Mouse (Mus musculus): ENCODE measurements around the gene Ergic1. TPM values are rescaled to one million over a fixed set of nuclear protein-coding genes. Genes with fewer than 3 reads are reported as not detected.

The Ergic1 gene
- polyA plus RNA-seq, 1 experiment from 2014 or later, result 33.8 TPM

GRCm38 (mm10) chr17:26628479-26628878 is 67.2 kb downstream of the Ergic1 start:
- ATAC-seq (ENCODE audit: insufficient read depth), result no peak
- Histone ChIP-seq H3K9ac (no peak overlapping the region), H3K36me3 (replicated peaks) (peaks cover 44% of the 10 kb centered on the region), H3K4me2 (no peak overlapping the region), H3K4me3 (replicated peaks) (no peak overlapping the region), H3K4me1 (replicated peaks) (no peaks in the 10 kb centered on the region), H3K9me3 (replicated peaks) (no peaks in the 10 kb centered on the region), H3K27me3 (no peaks in the 10 kb centered on the region), H3K27ac (replicated peaks) (no peak overlapping the region)
- WGBS (ENCODE audit: insufficient replicate concordance), result 83% methylated on average over 6 of the region's 6 CpGs

GRCm38 (mm10) chr17:26628936-26629335 is 67.6 kb downstream of the Ergic1 start:
- H3K4me1 ChIP-seq (replicated peaks), result no peaks in the 10 kb centered on the region
- no peak overlapping the region for H3K9ac ChIP-seq
- 78% methylated on average over 3 of the region's 3 CpGs for WGBS (ENCODE audit: insufficient replicate concordance)
- H3K9me3 ChIP-seq (replicated peaks), result no peaks in the 10 kb centered on the region
- no peak overlapping the region for H3K4me3 ChIP-seq (replicated peaks)
- no peak for ATAC-seq (ENCODE audit: insufficient read depth)
- H3K36me3 ChIP-seq (replicated peaks), result peaks cover 44% of the 10 kb centered on the region
- no peaks in the 10 kb centered on the region for H3K27me3 ChIP-seq
- no peak overlapping the region for H3K4me2 ChIP-seq
- no peak overlapping the region for H3K27ac ChIP-seq (replicated peaks)

GRCm38 (mm10) chr17:26631811-26632327 is 70.6 kb downstream of the Ergic1 start:
- Histone ChIP-seq H3K36me3 (replicated peaks) (peaks cover 30% of the 10 kb centered on the region), H3K4me1 (replicated peaks) (peaks cover 4% of the 10 kb centered on the region; the same call in 1 of the 2 replicates), H3K4me2 (no peak overlapping the region), H3K27ac (replicated peaks) (no peak overlapping the region), H3K27me3 (no peaks in the 10 kb centered on the region), H3K9ac (no peak overlapping the region), H3K4me3 (replicated peaks) (no peak overlapping the region), H3K9me3 (replicated peaks) (no peaks in the 10 kb centered on the region)
- no peak for ATAC-seq (ENCODE audit: insufficient read depth)
- 78% methylated on average over 8 of the region's 8 CpGs for WGBS (ENCODE audit: insufficient replicate concordance)

- no peaks in the 10 kb centered on the region for H3K9me3 ChIP-seq (replicated peaks)
- peaks cover 25% of the 10 kb centered on the region for H3K36me3 ChIP-seq (replicated peaks)
- 75% methylated on average over 9 of the region's 9 CpGs for WGBS (ENCODE audit: insufficient replicate concordance)
- H3K4me3 ChIP-seq (replicated peaks), result no peak overlapping the region
- peaks cover 9% of the 10 kb centered on the region; the same call in 1 of the 2 replicates for H3K4me1 ChIP-seq (replicated peaks)
- H3K27me3 ChIP-seq, result no peaks in the 10 kb centered on the region
- H3K27ac ChIP-seq (replicated peaks), result no peak overlapping the region
- ATAC-seq (ENCODE audit: insufficient read depth), result no peak
- H3K4me2 ChIP-seq, result no peak overlapping the region
- no peak overlapping the region for H3K9ac ChIP-seq
Observed at GRCm38 (mm10) chr17:26633186-26633585, 71.9 kb downstream of the Ergic1 start.

GRCm38 (mm10) chr17:26633926-26634325 is 72.6 kb downstream of the Ergic1 start:
- no peaks in the 10 kb centered on the region for H3K27me3 ChIP-seq
- peaks cover 25% of the 10 kb centered on the region for H3K36me3 ChIP-seq (replicated peaks)
- H3K27ac ChIP-seq (replicated peaks), result no peak overlapping the region
- H3K4me2 ChIP-seq, result no peak overlapping the region
- peaks cover 13% of the 10 kb centered on the region; the same call in 1 of the 2 replicates for H3K4me1 ChIP-seq (replicated peaks)
- no peak overlapping the region for H3K4me3 ChIP-seq (replicated peaks)
- no peak for ATAC-seq (ENCODE audit: insufficient read depth)
- no peak overlapping the region for H3K9ac ChIP-seq
- 78% methylated on average over 9 of the region's 9 CpGs for WGBS (ENCODE audit: insufficient replicate concordance)
- H3K9me3 ChIP-seq (replicated peaks), result no peaks in the 10 kb centered on the region

GRCm38 (mm10) chr17:26634539-26634938 is 73.2 kb downstream of the Ergic1 start:
- no peaks in the 10 kb centered on the region for H3K27me3 ChIP-seq
- WGBS (ENCODE audit: insufficient replicate concordance), result 70% methylated on average over 7 of the region's 7 CpGs
- H3K36me3 ChIP-seq (replicated peaks), result peaks cover 27% of the 10 kb centered on the region
- peaks cover 13% of the 10 kb centered on the region; the same call in 1 of the 2 replicates for H3K4me1 ChIP-seq (replicated peaks)
- no peaks in the 10 kb centered on the region for H3K9me3 ChIP-seq (replicated peaks)
- no peak overlapping the region for H3K4me2 ChIP-seq
- H3K27ac ChIP-seq (replicated peaks), result no peak overlapping the region
- no peak overlapping the region for H3K4me3 ChIP-seq (replicated peaks)
- no peak for ATAC-seq (ENCODE audit: insufficient read depth)
- H3K9ac ChIP-seq, result no peak overlapping the region

- Histone ChIP-seq H3K4me3 (replicated peaks) (no peak overlapping the region), H3K27ac (replicated peaks) (no peak overlapping the region), H3K27me3 (no peaks in the 10 kb centered on the region), H3K36me3 (replicated peaks) (peaks cover 25% of the 10 kb centered on the region), H3K9me3 (replicated peaks) (no peaks in the 10 kb centered on the region), H3K9ac (no peak overlapping the region), H3K4me2 (no peak overlapping the region), H3K4me1 (replicated peaks) (peaks cover 13% of the 10 kb centered on the region; the same call in 1 of the 2 replicates)
- WGBS (ENCODE audit: insufficient replicate concordance), result 69% methylated on average over 7 of the region's 7 CpGs
- no peak for ATAC-seq (ENCODE audit: insufficient read depth)
Observed at GRCm38 (mm10) chr17:26635951-26636350, 74.7 kb downstream of the Ergic1 start.

- WGBS (ENCODE audit: insufficient replicate concordance), result 60% methylated on average over 4 of the region's 4 CpGs
- Histone ChIP-seq H3K9me3 (replicated peaks) (no peaks in the 10 kb centered on the region), H3K4me1 (replicated peaks) (peaks cover 13% of the 10 kb centered on the region; the same call in 1 of the 2 replicates), H3K27me3 (no peaks in the 10 kb centered on the region), H3K9ac (no peak overlapping the region), H3K4me3 (replicated peaks) (no peak overlapping the region), H3K27ac (replicated peaks) (peak overlapping the region; percentile 60; the same call in 1 of the 2 replicates), H3K4me2 (no peak overlapping the region), H3K36me3 (replicated peaks) (peaks cover 40% of the 10 kb centered on the region)
- peak; percentile 76 for ATAC-seq (ENCODE audit: insufficient read depth)
Observed at GRCm38 (mm10) chr17:26637851-26638250, 76.6 kb downstream of the Ergic1 start.

- Histone ChIP-seq H3K9ac (no peak overlapping the region), H3K9me3 (replicated peaks) (no peaks in the 10 kb centered on the region), H3K27ac (replicated peaks) (0 out of 2 replicates have a peak overlapping the region, but pooled peaks have one; percentile 30), H3K4me1 (replicated peaks) (peaks cover 13% of the 10 kb centered on the region; the same call in 1 of the 2 replicates), H3K4me2 (no peak overlapping the region), H3K36me3 (replicated peaks) (peaks cover 45% of the 10 kb centered on the region), H3K4me3 (replicated peaks) (no peak overlapping the region), H3K27me3 (no peaks in the 10 kb centered on the region)
- peak; percentile 12; the same call in 1 of the 2 replicates for ATAC-seq (ENCODE audit: insufficient read depth)
- WGBS (ENCODE audit: insufficient replicate concordance), result 24% methylated on average over 7 of the region's 7 CpGs
Observed at GRCm38 (mm10) chr17:26638655-26639054, 77.4 kb downstream of the Ergic1 start.

GRCm38 (mm10) chr17:26639791-26640190 is 78.5 kb downstream of the Ergic1 start:
- peaks cover 55% of the 10 kb centered on the region for H3K36me3 ChIP-seq (replicated peaks)

GRCm38 (mm10) chr17:26640286-26640740 is 79.0 kb downstream of the Ergic1 start:
- no peak overlapping the region for H3K4me2 ChIP-seq
- no peak overlapping the region for H3K9ac ChIP-seq
- peaks cover 55% of the 10 kb centered on the region for H3K36me3 ChIP-seq (replicated peaks)
- H3K4me1 ChIP-seq (replicated peaks), result peaks cover 13% of the 10 kb centered on the region; the same call in 1 of the 2 replicates
- ATAC-seq (ENCODE audit: insufficient read depth), result no peak
- no peaks in the 10 kb centered on the region for H3K27me3 ChIP-seq
- 78% methylated on average over 3 of the region's 3 CpGs for WGBS (ENCODE audit: insufficient replicate concordance)
- no peak overlapping the region for H3K4me3 ChIP-seq (replicated peaks)
- no peak overlapping the region for H3K27ac ChIP-seq (replicated peaks)
- no peaks in the 10 kb centered on the region for H3K9me3 ChIP-seq (replicated peaks)

More at GRCm38 (mm10) chr17:26639791-26640190, 78.5 kb downstream of the Ergic1 start:
- 51% methylated on average over 2 of the region's 2 CpGs for WGBS (ENCODE audit: insufficient replicate concordance)
- H3K4me2 ChIP-seq, result no peak overlapping the region
- no peak overlapping the region for H3K27ac ChIP-seq (replicated peaks)
- ATAC-seq (ENCODE audit: insufficient read depth), result no peak
- peaks cover 13% of the 10 kb centered on the region; the same call in 1 of the 2 replicates for H3K4me1 ChIP-seq (replicated peaks)
- no peaks in the 10 kb centered on the region for H3K27me3 ChIP-seq
- no peak overlapping the region for H3K4me3 ChIP-seq (replicated peaks)
- H3K9me3 ChIP-seq (replicated peaks), result no peaks in the 10 kb centered on the region
- no peak overlapping the region for H3K9ac ChIP-seq
